Mouse (Mus musculus) stomach, embryonic 15.5 days (tissue): ENCODE measurements at regions not wholly inside any gene's neighbourhood (a gene's known extent, or its start where the extent isn't known, plus 50 kb on each side); places are given as distances from the start of the nearest gene placed in this dataset.
A peak's percentile ranks its signal among the peaks of the same experiment; 100 is the strongest.

Experiments used
- ATAC-seq: fragments of 200-750 bp; cut with Nextera tagmentation; 2 replicates; pipeline ENCODE4 v1.8.0; 2017; ENCODE audit warnings: low read depth, moderate number of reproducible peaks, moderate TSS enrichment; ENCODE audit not compliant: insufficient read depth, low FRiP score
- H3K27ac ChIP-seq: fragments of 300-500 bp; sonication (generic); 2 replicates; pipeline ENCODE4 v1.5.1; 2015; ENCODE audit warnings: mild to moderate bottlenecking, inconsistent platforms
- H3K27me3 ChIP-seq: fragments of 300-500 bp; sonication (generic); replicated peaks from 2 replicates; pipeline ENCODE4 v1.6.1; 2015; ENCODE audit warnings: inconsistent platforms
- H3K36me3 ChIP-seq: fragments of 300-500 bp; sonication (generic); 2 replicates; pipeline ENCODE4 v1.6.1; 2015; ENCODE audit warnings: inconsistent platforms
- H3K4me1 ChIP-seq: fragments of 300-500 bp; sonication (generic); 2 replicates; pipeline ENCODE4 v1.6.1; 2015; ENCODE audit warnings: inconsistent platforms
- H3K4me2 ChIP-seq: fragments of 300-500 bp; sonication (generic); 2 replicates; pipeline ENCODE4 v1.6.1; 2015; ENCODE audit warnings: mild to moderate bottlenecking, inconsistent platforms
- H3K4me3 ChIP-seq: fragments of 300-500 bp; sonication (generic); replicated peaks from 2 replicates; pipeline ENCODE4 v1.5.1; 2015; ENCODE audit warnings: inconsistent platforms
- H3K9ac ChIP-seq: fragments of 300-500 bp; sonication (generic); 2 replicates; pipeline ENCODE4 v1.6.1; 2015; ENCODE audit warnings: inconsistent platforms
- H3K9me3 ChIP-seq: fragments of 300-500 bp; sonication (generic); 2 replicates; pipeline ENCODE4 v1.6.1; 2016; ENCODE audit warnings: inconsistent platforms
- WGBS: fragments of 180-500 bp; shearing (Covaris S2); methylation state at CpG from one replicate; pipeline ENCODE4 v1.1.7; 2015; 5-methylcytosine and 5-hydroxymethylcytosine counted together

GRCm38 (mm10) chr5:74922881-74923280 lies 121.7 kb downstream of the Chic2 start:
- H3K9me3 ChIP-seq = no peaks in the 10 kb centered on the region
- 69% methylated on average over 6 of the region's 6 CpGs for WGBS
- no peak overlapping the region for H3K4me2 ChIP-seq
- peaks cover 5% of the 10 kb centered on the region; the same call in 1 of the 2 replicates for H3K4me1 ChIP-seq
- no peak for ATAC-seq
- H3K9ac ChIP-seq = no peak overlapping the region
- no peaks in the 10 kb centered on the region for H3K27me3 ChIP-seq
- no peak overlapping the region for H3K27ac ChIP-seq
- H3K36me3 ChIP-seq = no peaks in the 10 kb centered on the region
- H3K4me3 ChIP-seq = no peak overlapping the region

GRCm38 (mm10) chr5:74920939-74921338 lies 123.6 kb downstream of the Chic2 start:
- no peak for ATAC-seq
- 24% methylated on average over 2 of the region's 2 CpGs for WGBS
- Histone ChIP-seq H3K27ac (no peak overlapping the region), H3K4me2 (no peak overlapping the region), H3K27me3 (no peaks in the 10 kb centered on the region), H3K9me3 (no peaks in the 10 kb centered on the region), H3K4me3 (no peak overlapping the region), H3K36me3 (no peaks in the 10 kb centered on the region), H3K9ac (no peak overlapping the region), H3K4me1 (peaks cover 5% of the 10 kb centered on the region; the same call in 1 of the 2 replicates)

- WGBS = 36% methylated on average over 5 of the region's 5 CpGs
- Histone ChIP-seq H3K27me3 (no peaks in the 10 kb centered on the region), H3K36me3 (no peaks in the 10 kb centered on the region), H3K9me3 (no peaks in the 10 kb centered on the region), H3K4me3 (no peak overlapping the region), H3K4me2 (no peak overlapping the region), H3K27ac (no peak overlapping the region), H3K4me1 (peaks cover 5% of the 10 kb centered on the region; the same call in 1 of the 2 replicates), H3K9ac (no peak overlapping the region)
- no peak for ATAC-seq
Observed at GRCm38 (mm10) chr5:74920490-74920889, 124.1 kb downstream of the Chic2 start.

DNA sequence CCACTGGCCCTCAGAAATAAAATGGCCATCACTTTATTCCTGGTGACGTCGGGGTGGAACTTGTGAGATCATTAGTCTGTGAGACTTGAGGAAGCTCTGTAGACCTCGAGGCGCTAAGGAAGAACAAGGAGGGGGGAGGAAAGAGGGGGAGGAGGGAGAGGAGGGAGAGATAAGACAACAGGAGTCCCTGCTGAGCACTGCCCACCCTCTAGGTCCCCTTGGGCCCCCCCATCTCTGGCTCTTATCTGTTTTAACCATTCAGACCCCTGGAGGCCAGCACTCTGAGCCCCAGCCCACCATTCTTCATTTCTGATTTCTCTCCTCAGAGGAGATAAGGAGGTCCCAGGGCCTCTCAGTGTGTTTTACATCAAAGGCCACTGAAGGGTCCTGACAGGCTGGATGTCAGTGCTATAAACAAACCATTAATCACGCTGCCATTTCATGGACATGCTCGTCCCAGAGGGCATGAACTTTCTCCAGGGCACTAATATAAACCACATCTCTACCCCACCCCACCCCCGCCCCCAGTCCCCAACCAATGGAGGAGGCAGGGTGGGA lies 139.0 kb downstream of the Chic2 start:
- Histone ChIP-seq H3K9me3 (no peaks in the 10 kb centered on the region), H3K36me3 (no peaks in the 10 kb centered on the region), H3K4me3 (no peak overlapping the region), H3K4me1 (no peaks in the 10 kb centered on the region; the same call in 1 of the 2 replicates), H3K27me3 (no peaks in the 10 kb centered on the region), H3K27ac (peak overlapping the region; percentile 41; the same call in 1 of the 2 replicates), H3K9ac (no peak overlapping the region), H3K4me2 (no peak overlapping the region)
- WGBS = 12% methylated on average over 7 of the region's 7 CpGs
- no peak for ATAC-seq

GRCm38 (mm10) chr5:74904927-74905503 lies 139.6 kb downstream of the Chic2 start:
- no peak for ATAC-seq
- Histone ChIP-seq H3K36me3 (no peaks in the 10 kb centered on the region), H3K9me3 (no peaks in the 10 kb centered on the region), H3K27me3 (no peaks in the 10 kb centered on the region), H3K4me2 (no peak overlapping the region), H3K9ac (no peak overlapping the region), H3K4me1 (no peaks in the 10 kb centered on the region; the same call in 1 of the 2 replicates), H3K4me3 (no peak overlapping the region), H3K27ac (peak overlapping the region; percentile 41; the same call in 1 of the 2 replicates)
- 35% methylated on average over 7 of the region's 7 CpGs for WGBS

- H3K9ac ChIP-seq = no peak overlapping the region
- H3K4me3 ChIP-seq = no peak overlapping the region
- no peaks in the 10 kb centered on the region; the same call in 1 of the 2 replicates for H3K4me1 ChIP-seq
- WGBS = 60% methylated on average over 3 of the region's 3 CpGs
- no peak overlapping the region for H3K4me2 ChIP-seq
- no peaks in the 10 kb centered on the region for H3K27me3 ChIP-seq
- no peak overlapping the region for H3K27ac ChIP-seq
- no peak for ATAC-seq
- no peaks in the 10 kb centered on the region for H3K36me3 ChIP-seq
- H3K9me3 ChIP-seq = no peaks in the 10 kb centered on the region
Observed at GRCm38 (mm10) chr5:74904327-74904726, 140.2 kb downstream of the Chic2 start.

GRCm38 (mm10) chr5:74903711-74904110 lies 140.9 kb downstream of the Chic2 start:
- H3K4me1 ChIP-seq = no peaks in the 10 kb centered on the region; the same call in 1 of the 2 replicates
- WGBS = 84% methylated on average over 6 of the region's 6 CpGs
- H3K27ac ChIP-seq = no peak overlapping the region
- no peaks in the 10 kb centered on the region for H3K36me3 ChIP-seq
- H3K27me3 ChIP-seq = no peaks in the 10 kb centered on the region
- ATAC-seq = no peak
- no peak overlapping the region for H3K4me2 ChIP-seq
- no peak overlapping the region for H3K9ac ChIP-seq
- H3K9me3 ChIP-seq = no peaks in the 10 kb centered on the region
- no peak overlapping the region for H3K4me3 ChIP-seq

DNA sequence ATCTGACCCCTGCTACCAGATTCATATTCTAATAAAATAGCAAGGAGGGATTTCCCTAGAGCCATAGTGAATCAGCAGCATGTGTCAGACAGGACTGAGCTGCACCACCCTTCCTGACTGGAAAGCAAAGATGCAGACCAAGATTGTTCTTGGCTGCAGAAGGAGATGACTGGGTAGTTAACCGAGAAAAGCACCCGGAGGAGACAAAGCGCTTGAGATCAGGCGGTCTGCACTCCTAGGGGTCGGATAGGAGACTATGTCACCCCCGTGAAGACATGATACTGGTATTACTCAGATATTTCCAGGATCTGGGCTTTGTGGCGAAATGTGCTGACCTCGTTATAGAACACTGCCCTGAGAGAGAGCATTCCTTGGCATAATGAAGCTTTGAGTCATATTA lies 147.4 kb downstream of the Chic2 start:
- Histone ChIP-seq H3K4me3 (no peak overlapping the region), H3K4me1 (no peaks in the 10 kb centered on the region), H3K9me3 (no peaks in the 10 kb centered on the region), H3K27me3 (no peaks in the 10 kb centered on the region), H3K36me3 (no peaks in the 10 kb centered on the region), H3K4me2 (no peak overlapping the region), H3K9ac (no peak overlapping the region), H3K27ac (no peak overlapping the region)
- 85% methylated on average over 8 of the region's 8 CpGs for WGBS
- no peak for ATAC-seq

GRCm38 (mm10) chr5:74893276-74893675 lies 151.3 kb downstream of the Chic2 start:
- no peaks in the 10 kb centered on the region for H3K27me3 ChIP-seq
- H3K4me2 ChIP-seq = no peak overlapping the region
- no peaks in the 10 kb centered on the region for H3K9me3 ChIP-seq
- no peaks in the 10 kb centered on the region for H3K4me1 ChIP-seq
- no peak for ATAC-seq
- no peak overlapping the region for H3K4me3 ChIP-seq
- no peak overlapping the region for H3K27ac ChIP-seq
- H3K36me3 ChIP-seq = no peaks in the 10 kb centered on the region
- 60% methylated on average over 5 of the region's 5 CpGs for WGBS
- H3K9ac ChIP-seq = no peak overlapping the region

GRCm38 (mm10) chr5:74891541-74891940 lies 153.0 kb downstream of the Chic2 start:
- ATAC-seq = no peak
- no peak overlapping the region for H3K9ac ChIP-seq
- H3K27ac ChIP-seq = no peak overlapping the region
- no peaks in the 10 kb centered on the region for H3K9me3 ChIP-seq
- WGBS = 57% methylated on average over 3 of the region's 3 CpGs
- H3K4me1 ChIP-seq = no peaks in the 10 kb centered on the region
- no peaks in the 10 kb centered on the region for H3K36me3 ChIP-seq
- H3K4me3 ChIP-seq = no peak overlapping the region
- H3K27me3 ChIP-seq = no peaks in the 10 kb centered on the region
- H3K4me2 ChIP-seq = no peak overlapping the region

DNA sequence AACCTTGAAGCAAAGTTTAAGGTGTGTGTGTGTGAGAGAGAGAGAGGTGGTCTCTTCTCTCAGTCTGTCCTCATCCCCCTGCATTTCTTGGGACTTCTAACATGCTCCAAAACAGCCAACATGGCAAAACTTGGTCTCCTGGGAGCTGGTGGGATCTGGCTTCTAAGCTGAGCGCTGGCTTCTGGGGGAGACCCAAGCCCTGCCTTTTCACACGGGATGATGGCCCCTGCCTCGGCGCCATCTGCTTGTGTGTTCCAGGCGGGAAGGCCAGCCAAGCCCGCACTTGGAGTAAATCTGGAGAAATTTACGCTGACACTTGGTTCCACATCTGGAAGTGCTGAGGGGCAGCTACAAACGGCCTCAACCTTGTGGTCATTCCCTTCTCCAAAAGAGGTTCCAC lies 155.6 kb downstream of the Chic2 start:
- Histone ChIP-seq H3K4me2 (no peak overlapping the region), H3K27me3 (no peaks in the 10 kb centered on the region), H3K36me3 (no peaks in the 10 kb centered on the region), H3K4me1 (no peaks in the 10 kb centered on the region), H3K27ac (no peak overlapping the region), H3K9ac (no peak overlapping the region), H3K4me3 (no peak overlapping the region), H3K9me3 (no peaks in the 10 kb centered on the region)
- 69% methylated on average over 8 of the region's 8 CpGs for WGBS
- no peak for ATAC-seq

GRCm38 (mm10) chr5:74885958-74886357 lies 158.6 kb downstream of the Chic2 start:
- ATAC-seq = no peak
- no peak overlapping the region for H3K4me2 ChIP-seq
- no peaks in the 10 kb centered on the region for H3K9me3 ChIP-seq
- H3K9ac ChIP-seq = no peak overlapping the region
- no peaks in the 10 kb centered on the region for H3K4me1 ChIP-seq
- WGBS = 83% methylated on average over 3 of the region's 3 CpGs
- H3K27ac ChIP-seq = no peak overlapping the region
- H3K4me3 ChIP-seq = no peak overlapping the region
- no peaks in the 10 kb centered on the region for H3K27me3 ChIP-seq
- no peaks in the 10 kb centered on the region for H3K36me3 ChIP-seq
